Mouse (Mus musculus) ES-E14 (cell line): ENCODE data around the gene Tubb5.

ENCODE experiments used
- CHD2 ChIP-seq: IDR thresholded peaks from 2 replicates; pipeline ENCODE4 v1.6.1; 2014; ENCODE audit warnings: mild to moderate bottlenecking, low read depth, low read length, inconsistent platforms
- HCFC1 ChIP-seq: IDR thresholded peaks from 2 replicates; pipeline ENCODE4 v1.6.1; 2012; ENCODE audit warnings: low read length, inconsistent platforms, borderline replicate concordance; ENCODE audit not compliant: insufficient read depth
- ZC3H11A ChIP-seq: IDR thresholded peaks from 2 replicates; pipeline ENCODE4 v1.6.1; 2012; ENCODE audit warnings: low read depth, mild to moderate bottlenecking, inconsistent platforms, low read length, borderline replicate concordance

GRCm38 (mm10) chr17:35887725-35888124, 49.6 kb upstream of the Tubb5 start:
- TF ChIP-seq CHD2, result no peak
- TF ChIP-seq ZC3H11A, result no peak
- TF ChIP-seq HCFC1, result no peak; the same call in 1 of the 2 replicates
